Mouse (Mus musculus): ENCODE measurements around the gene Sp1. TPM values are rescaled to one million over a fixed set of nuclear protein-coding genes. Genes with fewer than 3 reads are reported as not detected.

Gene Sp1
- polyA plus RNA-seq, 1 experiment from 2014 or later: 4.7 TPM

DNA sequence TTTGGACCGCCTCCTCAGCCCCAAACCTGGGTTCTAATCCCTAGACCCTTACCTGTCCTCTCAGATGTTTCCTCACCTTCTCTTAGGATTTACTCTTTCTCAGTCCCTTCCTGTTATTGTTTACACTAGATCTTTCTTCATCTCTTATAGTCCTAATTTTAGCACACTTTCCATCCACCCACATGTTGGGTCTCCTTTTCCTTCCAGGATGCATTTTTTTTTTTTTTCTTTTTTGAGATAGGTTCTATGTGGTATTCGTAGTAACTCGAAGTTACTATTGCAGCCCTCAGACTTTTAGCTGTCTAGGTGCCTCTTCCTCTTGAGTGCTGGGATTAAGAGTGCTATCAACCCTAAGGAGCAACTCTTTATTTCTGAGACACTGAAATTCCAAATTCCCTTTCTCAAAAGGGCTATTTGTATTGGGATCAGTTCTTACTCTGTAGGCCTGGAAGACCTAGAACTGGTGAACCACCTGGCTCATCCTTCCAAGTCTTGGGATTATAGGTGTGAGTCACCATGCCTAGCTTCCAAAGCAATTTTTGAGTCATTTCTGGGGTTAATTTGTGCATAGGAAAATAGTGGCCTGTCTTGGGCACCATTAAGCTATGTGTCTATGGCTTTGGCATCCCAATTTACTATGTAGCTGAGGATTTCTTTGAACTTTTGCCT, 1.1 kb downstream of the Sp1 start:
- Histone ChIP-seq H3K27me3 (ENCODE audit: control insufficient read depth, insufficient read depth, low read length) (no peaks in the 10 kb centered on the region), H3K4me3 (ENCODE audit: low read depth, low read length) (peak overlapping the region; percentile 73), H3K9me3 (ENCODE audit: control insufficient read depth, low read length) (no peaks in the 10 kb centered on the region), H3K4me1 (replicated peaks; ENCODE audit: control insufficient read depth, insufficient read depth) (0 out of 2 replicates have a peak, but pooled peaks cover 3% of the 10 kb centered on the region), H3K27ac (replicated peaks) (peak overlapping the region; percentile 100), H3K4me2 (replicated peaks; ENCODE audit: low read depth) (peak overlapping the region; percentile 54), H3K9ac (ENCODE audit: low read length) (peak overlapping the region; percentile 93), H3K36me3 (ENCODE audit: control insufficient read depth, insufficient read depth, low read length) (peaks cover 22% of the 10 kb centered on the region)
- ATAC-seq (ENCODE audit: low FRiP score, low TSS enrichment) (no peak), DNase-seq (ENCODE audit: low spot score) (no peak)
- TF ChIP-seq CTCF (IDR thresholded peaks at IDR 0.05; ENCODE audit: low read depth) (no peak), EP300 (optimal IDR thresholded peaks at IDR 0.05) (no peak)
- WGBS: 14% methylated on average over 3 of the region's 3 CpGs

- Histone ChIP-seq H3K36me3 (ENCODE audit: control insufficient read depth, insufficient read depth, low read length) (peaks cover 22% of the 10 kb centered on the region), H3K4me1 (replicated peaks; ENCODE audit: control insufficient read depth, insufficient read depth) (0 out of 2 replicates have a peak, but pooled peaks cover 3% of the 10 kb centered on the region), H3K4me2 (replicated peaks; ENCODE audit: low read depth) (no peak overlapping the region), H3K27ac (replicated peaks) (no peak overlapping the region), H3K9me3 (ENCODE audit: control insufficient read depth, low read length) (no peaks in the 10 kb centered on the region), H3K27me3 (ENCODE audit: control insufficient read depth, insufficient read depth, low read length) (no peaks in the 10 kb centered on the region), H3K9ac (ENCODE audit: low read length) (no peak overlapping the region), H3K4me3 (ENCODE audit: low read depth, low read length) (no peak overlapping the region)
- WGBS: 96% methylated on average over 10 of the region's 10 CpGs
- ATAC-seq (ENCODE audit: low FRiP score, low TSS enrichment) (no peak), DNase-seq (ENCODE audit: low spot score) (no peak)
- TF ChIP-seq CTCF (IDR thresholded peaks at IDR 0.05; ENCODE audit: low read depth): peak; percentile 30; the same call in 1 of the 2 replicates
- TF ChIP-seq EP300 (optimal IDR thresholded peaks at IDR 0.05): no peak
These were observed 2.0 kb downstream of the Sp1 start for GRCm38 (mm10) chr15:102407681-102408557.

DNA sequence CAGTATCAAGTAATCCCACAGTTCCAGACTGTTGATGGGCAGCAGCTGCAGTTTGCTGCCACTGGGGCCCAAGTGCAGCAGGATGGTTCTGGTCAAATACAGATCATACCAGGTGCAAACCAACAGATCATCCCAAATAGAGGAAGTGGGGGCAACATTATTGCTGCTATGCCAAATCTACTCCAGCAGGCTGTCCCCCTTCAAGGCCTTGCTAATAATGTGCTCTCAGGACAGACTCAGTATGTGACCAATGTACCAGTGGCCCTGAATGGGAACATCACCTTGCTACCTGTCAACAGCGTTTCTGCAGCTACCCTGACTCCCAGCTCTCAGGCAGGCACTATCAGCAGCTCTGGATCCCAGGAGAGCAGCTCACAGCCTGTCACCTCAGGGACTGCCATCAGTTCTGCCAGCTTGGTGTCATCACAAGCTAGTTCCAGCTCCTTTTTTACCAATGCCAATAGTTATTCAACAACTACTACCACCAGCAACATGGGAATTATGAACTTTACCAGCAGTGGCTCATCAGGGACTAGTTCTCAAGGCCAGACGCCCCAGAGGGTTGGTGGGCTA, 2.7 kb downstream of the Sp1 start:
- Histone ChIP-seq H3K27me3 (ENCODE audit: control insufficient read depth, insufficient read depth, low read length) (no peaks in the 10 kb centered on the region), H3K9ac (ENCODE audit: low read length) (no peak overlapping the region), H3K4me1 (replicated peaks; ENCODE audit: control insufficient read depth, insufficient read depth) (0 out of 2 replicates have a peak, but pooled peaks cover 3% of the 10 kb centered on the region), H3K4me3 (ENCODE audit: low read depth, low read length) (no peak overlapping the region), H3K4me2 (replicated peaks; ENCODE audit: low read depth) (no peak overlapping the region), H3K36me3 (ENCODE audit: control insufficient read depth, insufficient read depth, low read length) (peaks cover 22% of the 10 kb centered on the region), H3K9me3 (ENCODE audit: control insufficient read depth, low read length) (no peaks in the 10 kb centered on the region), H3K27ac (replicated peaks) (no peak overlapping the region; the same call in 1 of the 2 replicates)
- ATAC-seq (ENCODE audit: low FRiP score, low TSS enrichment) (no peak), DNase-seq (ENCODE audit: low spot score) (no peak)
- TF ChIP-seq CTCF (IDR thresholded peaks at IDR 0.05; ENCODE audit: low read depth) (no peak), EP300 (optimal IDR thresholded peaks at IDR 0.05) (no peak)
- 68% methylated on average over 2 of the region's 2 CpGs for WGBS

DNA sequence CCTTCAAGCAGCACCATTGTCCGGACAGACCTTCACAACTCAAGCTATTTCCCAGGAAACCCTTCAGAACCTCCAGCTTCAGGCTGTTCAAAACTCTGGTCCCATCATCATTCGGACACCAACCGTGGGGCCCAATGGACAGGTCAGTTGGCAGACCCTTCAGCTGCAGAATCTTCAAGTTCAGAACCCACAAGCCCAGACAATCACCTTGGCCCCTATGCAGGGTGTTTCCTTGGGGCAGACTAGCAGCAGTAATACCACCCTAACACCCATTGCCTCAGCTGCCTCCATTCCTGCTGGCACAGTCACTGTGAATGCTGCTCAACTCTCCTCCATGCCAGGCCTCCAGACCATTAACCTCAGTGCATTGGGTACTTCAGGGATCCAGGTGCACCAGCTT, 3.3 kb downstream of the Sp1 start:
- WGBS: 93% methylated on average over 3 of the region's 3 CpGs
- DNase-seq (ENCODE audit: low spot score): no peak
- no peak overlapping the region for H3K4me3 ChIP-seq (ENCODE audit: low read depth, low read length)
- H3K4me1 ChIP-seq (replicated peaks; ENCODE audit: control insufficient read depth, insufficient read depth): 0 out of 2 replicates have a peak, but pooled peaks cover 3% of the 10 kb centered on the region
- no peak overlapping the region for H3K4me2 ChIP-seq (replicated peaks; ENCODE audit: low read depth)
- no peaks in the 10 kb centered on the region for H3K9me3 ChIP-seq (ENCODE audit: control insufficient read depth, low read length)
- no peak for TF ChIP-seq EP300 (optimal IDR thresholded peaks at IDR 0.05)
- TF ChIP-seq CTCF (IDR thresholded peaks at IDR 0.05; ENCODE audit: low read depth): no peak
- H3K9ac ChIP-seq (ENCODE audit: low read length): 0 out of 2 replicates have a peak overlapping the region, but pooled peaks have one; percentile 23
- no peak overlapping the region; the same call in 1 of the 2 replicates for H3K27ac ChIP-seq (replicated peaks)
- H3K27me3 ChIP-seq (ENCODE audit: control insufficient read depth, insufficient read depth, low read length): no peaks in the 10 kb centered on the region
- peaks cover 22% of the 10 kb centered on the region for H3K36me3 ChIP-seq (ENCODE audit: control insufficient read depth, insufficient read depth, low read length)
- no peak for ATAC-seq (ENCODE audit: low FRiP score, low TSS enrichment)

DNA sequence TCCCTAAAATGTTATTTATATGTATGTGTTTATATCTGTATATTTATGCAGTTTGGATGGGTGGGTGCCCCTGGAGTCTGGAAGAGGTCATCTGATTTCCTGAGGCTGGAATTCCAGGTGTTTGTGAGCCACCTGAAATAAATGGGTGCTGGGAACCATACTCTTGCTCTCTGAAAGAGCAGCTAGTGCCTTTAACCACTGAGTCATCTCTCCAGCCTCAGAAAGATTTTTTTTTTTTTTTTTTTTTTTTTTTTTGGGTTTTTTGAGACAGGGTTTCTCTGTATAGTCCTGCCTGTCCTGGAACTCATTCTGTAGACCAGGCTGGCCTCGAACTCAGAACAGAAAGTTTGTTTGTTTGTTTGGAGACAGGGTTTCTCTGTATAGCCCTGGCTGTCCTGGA, 5.1 kb downstream of the Sp1 start:
- no peak overlapping the region for H3K9ac ChIP-seq (ENCODE audit: low read length)
- H3K4me1 ChIP-seq (replicated peaks; ENCODE audit: control insufficient read depth, insufficient read depth): 0 out of 2 replicates have a peak, but pooled peaks cover 3% of the 10 kb centered on the region
- ATAC-seq (ENCODE audit: low FRiP score, low TSS enrichment): no peak
- TF ChIP-seq CTCF (IDR thresholded peaks at IDR 0.05; ENCODE audit: low read depth): no peak
- no peak for TF ChIP-seq EP300 (optimal IDR thresholded peaks at IDR 0.05)
- 89% methylated on average over 1 of the region's 1 CpGs for WGBS
- no peak overlapping the region for H3K4me3 ChIP-seq (ENCODE audit: low read depth, low read length)
- peak overlapping the region; percentile 20; the same call in 1 of the 2 replicates for H3K4me2 ChIP-seq (replicated peaks; ENCODE audit: low read depth)
- H3K27ac ChIP-seq (replicated peaks): no peak overlapping the region
- no peak for DNase-seq (ENCODE audit: low spot score)
- no peaks in the 10 kb centered on the region for H3K27me3 ChIP-seq (ENCODE audit: control insufficient read depth, insufficient read depth, low read length)
- peaks cover 22% of the 10 kb centered on the region for H3K36me3 ChIP-seq (ENCODE audit: control insufficient read depth, insufficient read depth, low read length)
- no peaks in the 10 kb centered on the region for H3K9me3 ChIP-seq (ENCODE audit: control insufficient read depth, low read length)

All from stomach, postnatal 0 days (tissue).